Mouse (Mus musculus): Measurements from ENCODE around the gene Gm5741. TPM values are rescaled to one million over a fixed set of nuclear protein-coding genes. Genes with fewer than 3 reads are reported as not detected.
"Not testable (repeated sequence)": the region's sequence is repeated elsewhere in the genome, so short reads cannot be mapped to it uniquely, and the experiment has no call there.

Gm5741 gene
- total RNA-seq (2021), result not detected
- long read RNA-seq, experiment 1, result 0 reads
- long read RNA-seq, experiment 2, result 0 reads

- DNase-seq, result no peak
- intact Hi-C loops (cut with DNase I), result no loop called here
These were observed at the start of gene Gm5741 for GRCm38 (mm10) chr8:85067982-85068381. Gene Gm5741, minus strand, starts transcription at chr8:85067982.

GRCm38 (mm10) chr8:85116984-85117383 lies 49.2 kb upstream of the Gm5741 start:
- no peak for DNase-seq
- intact Hi-C loops (cut with DNase I), result no loop called here

- intact Hi-C loops (cut with DNase I), result no loop called here
- no peak for DNase-seq
These were observed 47.7 kb upstream of the Gm5741 start for GRCm38 (mm10) chr8:85115501-85115900.

GRCm38 (mm10) chr8:85113241-85113640 lies 45.5 kb upstream of the Gm5741 start:
- no peak for DNase-seq
- intact Hi-C loops (cut with DNase I), result no loop called here

DNA sequence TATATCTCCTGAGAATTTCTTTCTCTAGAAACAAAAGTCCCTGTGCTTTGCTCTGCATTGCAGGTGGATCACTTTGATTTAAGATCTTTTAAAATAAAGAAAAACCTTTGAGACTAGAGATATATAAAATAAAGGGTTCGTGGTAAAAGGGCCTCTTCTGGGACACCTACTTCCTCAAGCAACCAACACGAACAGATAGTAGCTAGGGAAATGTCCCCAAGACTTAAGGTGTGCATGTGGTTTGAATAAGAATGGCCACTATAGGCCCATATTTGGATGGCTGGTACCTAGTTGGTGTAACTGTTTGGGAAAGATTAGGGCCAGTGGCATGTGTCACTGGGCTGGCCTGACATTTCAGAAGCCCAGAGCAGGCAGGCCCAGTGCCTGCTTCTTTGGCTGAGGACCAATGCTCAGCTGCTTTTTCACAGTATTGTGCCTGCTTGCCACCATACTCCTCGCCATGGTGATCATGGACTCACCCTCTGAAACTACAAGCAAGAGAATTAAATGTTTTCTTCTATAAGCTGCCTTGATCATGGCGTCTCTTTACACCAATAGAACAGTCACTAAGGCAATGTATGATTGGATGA lies 32.4 kb upstream of the Gm5741 start:
- intact Hi-C loops (cut with DNase I), result no loop called here
- DNase-seq, result no peak

- DNase-seq, result no peak
- intact Hi-C loops (cut with DNase I), result no loop called here
These were observed 29.1 kb upstream of the Gm5741 start for GRCm38 (mm10) chr8:85096850-85097249.

DNA sequence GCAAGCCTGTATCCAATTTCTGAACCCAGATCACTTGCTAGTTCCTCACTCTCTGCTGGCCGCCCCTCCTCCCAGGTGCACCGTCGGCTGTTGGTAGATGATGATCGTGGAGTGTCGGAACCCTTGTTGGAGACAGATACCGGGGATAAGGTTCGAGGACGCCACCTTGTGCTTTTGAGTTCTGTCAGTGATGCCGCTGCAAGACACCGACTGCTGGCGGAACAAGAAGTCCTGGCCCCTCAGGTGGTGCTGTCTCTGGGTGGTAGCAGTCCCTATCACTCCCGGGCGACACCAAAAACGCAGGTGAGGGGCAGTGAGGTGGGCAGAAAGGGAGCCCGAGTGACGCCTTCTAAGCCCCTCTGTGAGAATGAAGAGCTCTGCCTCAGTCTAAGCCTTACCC lies 28.4 kb upstream of the Gm5741 start:
- intact Hi-C loops (cut with DNase I), result no loop called here

GRCm38 (mm10) chr8:85095566-85095965 lies 27.8 kb upstream of the Gm5741 start:
- intact Hi-C loops (cut with DNase I), result no loop called here
- DNase-seq, result no peak

More for the DNA sequence above, 28.4 kb upstream of the Gm5741 start:
- no peak for DNase-seq

DNA sequence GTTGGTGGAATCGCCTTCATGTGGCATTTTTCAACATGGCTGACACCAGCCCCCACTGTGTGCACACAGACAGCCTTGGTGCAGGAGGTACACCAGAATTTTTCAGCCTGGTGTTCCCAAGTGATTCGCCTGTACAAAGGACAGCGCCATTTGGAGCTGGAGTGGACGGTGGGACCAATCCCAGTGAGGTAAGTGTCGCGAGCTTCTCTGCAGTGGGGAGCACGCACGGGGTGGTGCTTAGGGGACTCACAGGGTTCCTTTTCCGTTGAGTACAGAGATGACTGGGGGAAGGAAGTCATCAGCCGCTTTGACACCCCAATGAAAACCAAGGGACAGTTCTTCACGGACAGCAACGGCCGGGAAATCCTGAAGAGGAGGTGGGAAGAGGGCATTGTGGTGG lies 27.3 kb upstream of the Gm5741 start:
- intact Hi-C loops (cut with DNase I), result no loop called here
- no peak for DNase-seq

- intact Hi-C loops (cut with DNase I), result no loop called here
- DNase-seq, result no peak
These were observed 23.8 kb upstream of the Gm5741 start for GRCm38 (mm10) chr8:85091526-85092090.

DNA sequence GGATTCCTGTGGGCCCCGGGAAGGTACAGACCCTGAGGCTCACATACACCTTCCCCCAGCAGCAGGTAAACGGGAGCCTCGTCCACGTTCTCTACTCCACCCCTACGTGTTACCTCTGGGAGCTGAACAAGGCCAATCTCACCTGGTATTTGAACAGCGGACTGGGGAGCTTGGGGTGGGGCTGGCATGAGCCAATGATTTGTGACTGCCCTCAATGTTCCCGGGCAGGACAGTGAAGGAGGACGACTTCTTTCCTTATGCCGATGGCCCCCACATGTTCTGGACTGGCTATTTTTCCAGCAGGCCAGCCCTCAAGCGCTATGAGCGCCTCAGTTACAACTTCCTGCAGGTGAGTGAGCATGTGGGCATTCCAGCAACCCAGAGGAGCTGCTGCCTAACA lies 23.1 kb upstream of the Gm5741 start:
- no peak for DNase-seq
- intact Hi-C loops (cut with DNase I), result no loop called here

DNA sequence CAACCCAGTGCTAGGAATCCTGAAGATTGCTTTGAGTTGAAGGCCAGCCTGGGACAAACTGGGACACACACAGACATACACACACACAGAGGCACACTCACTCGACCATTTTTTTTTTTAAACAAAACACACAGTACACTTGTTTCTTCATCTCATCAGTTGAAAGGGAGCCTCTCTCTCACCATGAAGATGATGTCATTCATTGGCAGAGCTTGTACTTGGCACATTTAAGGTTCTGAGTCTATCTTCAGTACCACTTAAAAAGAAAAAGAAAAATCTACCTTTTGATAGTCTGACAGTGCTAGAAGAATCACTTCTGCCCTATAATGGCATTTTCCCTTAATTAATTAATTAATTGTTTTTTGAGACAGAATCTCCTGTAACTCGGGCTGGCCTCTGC lies 21.0 kb upstream of the Gm5741 start:
- no peak for DNase-seq
- intact Hi-C loops (cut with DNase I), result no loop called here

DNA sequence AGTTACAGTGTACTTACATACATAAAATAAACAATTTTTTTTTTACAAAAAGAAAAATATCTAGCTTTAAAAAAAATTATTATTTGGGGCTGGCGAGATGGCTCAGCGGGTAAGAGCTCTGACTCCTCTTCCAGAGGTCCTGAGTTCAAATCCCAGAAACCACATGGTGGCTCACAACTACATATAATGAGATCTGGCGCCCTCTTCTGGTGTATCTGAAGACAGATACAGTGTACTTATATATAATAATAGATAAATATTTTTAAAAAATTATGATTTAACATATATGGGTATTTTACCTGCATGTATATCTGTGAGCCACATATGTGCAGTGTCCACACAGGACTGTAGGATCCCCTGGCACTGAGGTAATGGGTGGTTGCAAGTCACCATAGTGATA lies 18.5 kb upstream of the Gm5741 start:
- intact Hi-C loops (cut with DNase I), result no loop called here
- no peak for DNase-seq

- DNase-seq, result no peak
- intact Hi-C loops (cut with DNase I), result loop anchor here (5.0 kb wide), 1 partner anchor 318 kb away; no protein-coding TSS in a partner anchor
These were observed 16.9 kb upstream of the Gm5741 start for GRCm38 (mm10) chr8:85084633-85085032.

DNA sequence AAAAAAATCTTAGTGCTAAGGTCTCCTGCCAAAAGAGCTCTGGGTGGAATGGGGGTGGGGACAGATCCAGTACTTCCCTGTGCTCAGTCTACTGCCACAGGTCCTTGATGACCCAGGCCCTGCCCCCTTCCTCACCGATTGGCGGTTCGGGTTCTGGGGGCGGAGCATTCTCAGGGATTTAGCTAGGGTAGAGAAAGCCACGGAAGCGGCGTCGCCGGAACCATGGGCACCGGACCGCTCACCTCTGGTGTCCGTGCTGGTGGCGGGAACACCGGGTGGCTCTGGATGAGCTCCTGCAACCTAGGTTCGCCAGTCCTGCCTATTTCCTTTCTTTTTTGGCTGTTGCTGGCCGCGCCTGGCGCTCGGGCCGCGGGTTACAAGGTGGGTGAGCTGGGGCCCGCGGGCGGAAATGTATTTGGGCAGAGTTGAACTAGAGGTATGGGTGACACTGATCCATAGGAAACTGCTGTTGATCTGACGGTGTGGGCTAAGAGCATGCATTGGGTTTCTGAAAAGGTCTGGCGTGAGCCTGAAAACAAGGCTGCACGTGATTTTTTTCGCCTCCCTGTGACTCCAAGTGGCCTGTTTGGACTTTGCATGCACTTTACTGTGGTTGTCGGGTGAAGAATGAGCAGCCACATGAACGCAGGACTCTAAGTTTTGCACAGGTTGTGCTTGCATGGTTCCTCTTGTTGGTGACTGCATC lies 15.5 kb upstream of the Gm5741 start, which contains the start of gene Man2b1:
Gene Man2b1 (plus strand): TSS at position 163 of the 706 bp plus-strand sequence.
- DNase-seq, result peak; percentile 85 to 88
- intact Hi-C loops (cut with DNase I), result loop anchor here (5.0 kb wide), 1 partner anchor 319 kb away; no protein-coding TSS in a partner anchor

DNA sequence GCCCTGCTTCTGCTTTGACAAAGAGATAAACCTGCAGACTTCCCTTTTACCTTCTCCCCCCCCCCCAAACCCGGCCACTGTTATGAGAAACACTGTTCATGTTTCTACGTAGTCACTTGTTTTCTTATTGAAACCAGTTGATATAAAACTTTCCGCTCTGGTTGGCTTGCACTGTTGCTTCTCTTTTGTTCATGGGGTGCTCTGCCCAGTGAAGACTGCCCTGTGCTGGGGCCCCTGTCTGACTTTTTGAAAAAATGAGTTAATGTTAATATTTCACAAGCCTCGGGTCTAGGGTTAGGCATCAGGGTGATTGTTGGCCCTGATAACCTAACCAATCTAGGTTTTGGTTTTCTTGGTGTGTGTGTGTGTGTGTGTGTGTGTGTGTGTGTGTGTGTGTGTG lies 14.4 kb upstream of the Gm5741 start:
- DNase-seq, result not testable (repeated sequence)
- intact Hi-C loops (cut with DNase I), result loop anchor here (5.0 kb wide), 1 partner anchor 320 kb away; no protein-coding TSS in a partner anchor

GRCm38 (mm10) chr8:85081216-85081555 lies 13.4 kb upstream of the Gm5741 start, which contains the start of gene Wdr83:
Gene Wdr83, minus strand, starts transcription at chr8:85081306.
- intact Hi-C loops (cut with DNase I), result loop anchor here (5.0 kb wide), 1 partner anchor 321 kb away; no protein-coding TSS in a partner anchor
- peak; percentile 26 to 28 for DNase-seq

DNA sequence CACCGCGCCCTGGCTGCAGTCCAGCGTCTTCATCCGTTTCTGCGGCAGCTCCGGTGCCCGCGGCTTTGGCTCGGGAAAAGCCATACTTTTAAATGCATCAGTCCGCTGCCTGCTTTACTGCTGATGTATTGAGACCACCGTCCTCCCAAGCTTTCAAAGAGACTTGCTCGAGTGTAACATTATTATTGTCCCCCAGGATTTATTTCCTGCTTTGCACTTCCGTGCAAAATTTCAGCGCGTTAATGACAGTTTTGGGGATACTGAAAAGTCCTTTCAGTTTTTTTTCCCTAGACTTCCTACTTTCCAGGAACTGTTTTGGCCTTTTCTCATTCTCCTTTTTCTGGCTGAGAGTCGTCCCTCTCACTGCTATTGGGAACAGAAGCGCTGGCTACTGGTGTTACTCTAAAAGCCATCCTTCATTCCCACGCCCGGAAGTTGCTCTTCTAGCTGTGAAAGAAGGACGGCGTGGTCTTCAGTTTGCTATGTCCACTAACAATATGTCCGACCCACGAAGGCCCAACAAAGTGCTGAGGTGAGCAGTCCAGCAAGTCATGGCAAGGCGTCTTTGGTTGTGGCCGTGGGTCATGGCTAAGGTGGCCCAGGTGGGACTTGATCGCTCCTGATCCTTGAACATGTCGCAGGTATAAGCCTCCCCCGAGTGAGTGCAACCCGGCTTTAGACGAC lies 12.9 kb upstream of the Gm5741 start, which contains the start of gene Wdr83os:
Gene Wdr83os (plus strand): TSS at position 209 of the 684 bp plus-strand sequence.
- intact Hi-C loops (cut with DNase I), result loop anchor here (5.0 kb wide), 1 partner anchor 322 kb away; no protein-coding TSS in a partner anchor

GRCm38 (mm10) chr8:85080214-85080531 lies 12.4 kb upstream of the Gm5741 start:
- intact Hi-C loops (cut with DNase I), result loop anchor here (5.0 kb wide), 1 partner anchor 322 kb away; no protein-coding TSS in a partner anchor
- DNase-seq, result no peak

More for the DNA sequence above, 12.9 kb upstream of the Gm5741 start, which contains the start of gene Wdr83os:
- DNase-seq, result peak; percentile 50 to 72

DNA sequence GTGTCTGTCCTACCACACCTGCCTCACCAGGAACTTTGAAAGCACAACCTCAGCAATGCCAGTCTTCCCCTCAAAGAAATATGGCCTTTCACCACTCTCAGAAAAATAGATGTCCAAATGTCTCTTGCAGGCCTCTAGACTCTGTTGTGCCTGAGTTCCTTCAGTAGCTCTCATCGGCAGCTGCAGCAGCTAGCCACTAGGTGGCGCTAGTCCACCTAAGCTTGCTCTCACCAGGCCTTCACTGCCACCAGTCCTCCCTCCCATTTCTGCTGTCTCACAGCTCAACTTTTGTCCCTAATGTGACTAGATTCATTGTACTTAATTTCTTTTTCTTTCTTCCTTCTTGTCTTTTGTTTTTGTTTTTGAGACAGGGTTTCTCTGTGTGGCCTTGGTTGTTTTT lies 9.2 kb upstream of the Gm5741 start:
- peak; percentile 77 to 88 for DNase-seq
- intact Hi-C loops (cut with DNase I), result loop anchor here (2.0 to 5.0 kb wide), 2 partner anchors 94 to 210 kb away; no protein-coding TSS in a partner anchor

DNA sequence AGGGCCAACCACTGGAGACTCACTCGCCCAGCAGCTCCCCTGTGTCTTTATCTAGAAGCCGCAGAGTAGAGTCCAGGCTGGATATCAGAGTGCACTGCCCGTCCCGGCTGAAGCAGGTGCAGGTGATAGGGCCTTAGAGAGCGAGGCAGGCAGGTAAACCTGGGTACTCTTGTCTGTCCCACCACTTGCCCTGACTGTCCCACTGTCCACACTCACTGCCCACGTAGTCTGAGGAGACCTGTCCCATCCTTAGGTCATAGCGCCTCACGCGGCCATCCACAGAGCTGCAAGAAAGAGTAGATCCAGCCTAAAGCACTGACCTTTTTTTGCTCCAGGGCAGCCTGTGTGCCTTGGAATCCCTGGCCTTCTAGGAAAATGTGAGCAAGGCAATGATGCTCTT lies 8.2 kb upstream of the Gm5741 start:
- intact Hi-C loops (cut with DNase I), result loop anchor here (2.0 to 5.0 kb wide), 2 partner anchors 95 to 211 kb away; no protein-coding TSS in a partner anchor
- peak; percentile 51 to 59 for DNase-seq

All from heart, postnatal 14 days (tissue).